Mouse (Mus musculus): Measurements from ENCODE around the gene Gm12789.
"Not testable (repeated sequence)": the region's sequence is repeated elsewhere in the genome, so short reads cannot be mapped to it uniquely, and the experiment has no call there.

Gm12789 gene

GRCm38 (mm10) chr4:101986326-101986725 is at the start of gene Gm12789:
Gene Gm12789, plus strand, starts transcription at chr4:101986626.
- DNase-seq = not testable (repeated sequence)

- not testable (repeated sequence) for DNase-seq
Measured at GRCm38 (mm10) chr4:101940107-101940506, 46.3 kb upstream of the Gm12789 start, which contains the start of gene Gm12794. Gene Gm12794, plus strand, starts transcription at chr4:101940407.

GRCm38 (mm10) chr4:101980949-101981348 is 5.5 kb upstream of the Gm12789 start, which contains the start of gene Gm12790:
Gene Gm12790, minus strand, starts transcription at chr4:101981049.
- DNase-seq = not testable (repeated sequence)

- DNase-seq = no peak
Measured at GRCm38 (mm10) chr4:101985678-101986077, 748 bp upstream of the Gm12789 start.

- DNase-seq = no peak
Measured at GRCm38 (mm10) chr4:101997426-101997825, 11.0 kb downstream of the Gm12789 start.

GRCm38 (mm10) chr4:101998267-101998922 is 12.0 kb downstream of the Gm12789 start:
- peak; percentile 61 for DNase-seq

- DNase-seq = no peak
Measured at GRCm38 (mm10) chr4:102026619-102027018, 40.2 kb downstream of the Gm12789 start.

All from cerebellum, adult 11 months (tissue).